Mouse (Mus musculus) cerebellum, adult 2 months (tissue): Measurements from ENCODE around the gene Actr6. TPM values are rescaled to one million over a fixed set of nuclear protein-coding genes. Genes with fewer than 3 reads are reported as not detected.
A peak's percentile ranks its signal among the peaks of the same experiment; 100 is the strongest.

Source experiments
- DNase-seq, 2 experiments: peaks; one replicate each; pipeline ENCODE4 v3.0.0; 2021
- H3K27ac ChIP-seq: fragments of 200-500 bp; 2 replicates; pipeline ENCODE4 v1.5.1; 2012; ENCODE audit warnings: low read length, control low read depth, inconsistent platforms; ENCODE audit not compliant: insufficient read depth
- H3K27me3 ChIP-seq: fragments of 200-500 bp; 2 replicates; pipeline ENCODE4 v1.6.1; 2012; ENCODE audit warnings: inconsistent platforms, mild to moderate bottlenecking, low read length, moderate library complexity; ENCODE audit not compliant: control insufficient read depth, insufficient read depth
- H3K4me1 ChIP-seq: fragments of 200-500 bp; 2 replicates; pipeline ENCODE4 v1.6.1; 2011; ENCODE audit warnings: low read length; ENCODE audit not compliant: control insufficient read depth, insufficient read depth
- H3K4me3 ChIP-seq: fragments of 200-500 bp; replicated peaks from 2 replicates; pipeline ENCODE3; 2011; ENCODE audit warnings: mild to moderate bottlenecking, low read depth, low read length, control low read depth; ENCODE audit not compliant: insufficient read depth
- CTCF ChIP-seq: fragments of 200-500 bp; IDR thresholded peaks from 2 replicates; pipeline ENCODE4 v1.5.1; 2011; ENCODE audit warnings: low read depth, mild to moderate bottlenecking, control low read depth, low read length, moderate library complexity, borderline replicate concordance; ENCODE audit not compliant: insufficient read depth
- POLR2A ChIP-seq: fragments of 200-500 bp; IDR thresholded peaks from 2 replicates; pipeline ENCODE4 v1.6.1; 2011; ENCODE audit warnings: low read length, control low read depth, borderline replicate concordance; ENCODE audit not compliant: insufficient read depth
- WGBS: fragments of 180-500 bp; shearing (Covaris S2); methylation state at CpG from one replicate; pipeline ENCODE4 v1.1.7; 2018; 5-methylcytosine and 5-hydroxymethylcytosine counted together
- polyA plus RNA-seq: library from polyadenylated mRNA; depleted of rRNA; stranded (reverse); fragments of >200 nt; gene quantifications from 2 replicates; pipeline ENCODE4 v1.2.3, GENCODE M21; 2012; rRNA removed

The Actr6 gene
- polyA plus RNA-seq, 1 experiment = 18.0 TPM

GRCm38 (mm10) chr10:89664977-89665645 is 67.0 kb downstream of the Actr6 start:
- 71% methylated on average over 8 of the region's 8 CpGs for WGBS
- TF ChIP-seq POLR2A (no peak), CTCF (no peak)
- DNase-seq = peak in 1 of 2 experiments; percentile 63
- H3K4me3 ChIP-seq = no peak overlapping the region
- H3K27me3 ChIP-seq = no peaks in the 10 kb centered on the region
- H3K27ac ChIP-seq = 0 out of 2 replicates have a peak overlapping the region, but pooled peaks have one; percentile 18
- peaks cover 8% of the 10 kb centered on the region for H3K4me1 ChIP-seq

Other genes with a start within 250 kb of the Actr6 start
- gene Nr1h4, start 198.7 kb downstream of the Actr6 start, polyA plus RNA-seq = 0.08 and 0.25 TPM in 2 replicates
- gene Slc17a8, start 111.0 kb downstream of the Actr6 start, polyA plus RNA-seq = 0.27 and 0.36 TPM in 2 replicates
- gene Scyl2, start 46.0 kb downstream of the Actr6 start, polyA plus RNA-seq = 29.7 and 31.5 TPM in 2 replicates
- 52.4 and 56.8 TPM in 2 replicates for gene Uhrf1bp1l, start 12.7 kb upstream of the Actr6 start, polyA plus RNA-seq
- 162 and 181 TPM in 2 replicates for gene Anks1b, start 141.2 kb upstream of the Actr6 start, polyA plus RNA-seq